Mouse (Mus musculus): Measurements from ENCODE around the gene Il4i1.

Gene Il4i1

DNA sequence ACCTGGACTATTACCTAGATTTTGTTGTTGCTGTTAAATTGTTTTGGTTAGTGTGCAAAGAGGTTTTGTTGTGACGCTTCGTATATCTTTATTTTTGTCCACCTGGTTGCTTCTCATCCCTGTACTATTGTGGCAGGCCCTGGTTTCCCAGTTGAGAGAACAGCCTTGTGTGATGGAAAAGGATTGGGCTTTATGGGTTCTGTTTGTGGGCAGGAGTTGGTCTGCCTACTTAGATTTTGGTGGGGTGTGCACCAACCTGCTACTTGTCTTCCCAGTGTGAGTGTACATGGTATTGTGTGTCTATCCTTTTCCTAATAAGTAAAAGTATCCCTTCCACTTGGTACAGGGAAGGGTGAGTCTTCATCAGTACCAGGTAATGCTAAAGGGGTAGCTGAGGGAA, 3.2 kb downstream of the Il4i1 start:
- peak; percentile 1 for DNase-seq

DNA sequence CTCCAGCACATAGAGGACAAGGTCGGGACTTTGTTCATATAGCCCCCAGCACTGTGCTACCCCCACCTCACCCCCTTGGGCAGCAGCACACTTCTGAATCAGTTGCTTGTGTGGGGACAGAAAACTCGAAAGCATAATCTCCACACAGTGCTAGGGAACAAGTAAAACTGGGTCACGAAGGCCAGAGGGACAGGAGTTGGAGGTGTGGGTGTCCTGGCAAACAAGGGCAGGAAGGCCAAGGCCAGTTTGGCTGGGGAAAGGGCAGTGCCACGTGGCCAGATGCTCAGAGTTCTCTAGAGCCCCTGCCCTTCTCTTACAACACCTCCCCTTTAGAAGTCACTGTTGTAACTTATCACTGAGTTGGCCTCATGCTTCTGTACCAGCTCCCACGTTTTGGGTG, 3.7 kb downstream of the Il4i1 start:
- peak; percentile 32 for DNase-seq

DNA sequence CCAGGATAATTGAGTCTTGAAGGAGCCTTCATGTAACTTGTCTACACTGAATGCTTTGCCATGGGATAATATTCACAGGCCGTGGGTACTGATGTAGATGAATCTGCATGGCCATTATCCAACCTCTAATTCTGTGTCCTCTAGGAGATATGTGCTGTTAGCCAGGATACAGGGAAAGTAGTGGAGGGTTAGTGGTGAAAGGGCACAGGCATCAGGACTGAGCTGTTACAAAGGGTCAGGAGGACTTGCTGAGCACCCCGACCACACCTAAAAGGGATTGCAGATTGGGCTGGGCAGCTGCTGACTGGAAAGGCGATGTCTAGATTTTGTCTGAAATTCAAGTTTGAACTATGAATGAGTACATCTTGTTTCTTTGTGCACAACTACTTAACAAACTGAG, 4.3 kb downstream of the Il4i1 start:
- peak; percentile 2 for DNase-seq

GRCm38 (mm10) chr7:44821666-44822448, 5.7 kb downstream of the Il4i1 start:
- peak; percentile 16 for DNase-seq

GRCm38 (mm10) chr7:44823409-44823808, 7.2 kb downstream of the Il4i1 start:
- no peak for DNase-seq

DNA sequence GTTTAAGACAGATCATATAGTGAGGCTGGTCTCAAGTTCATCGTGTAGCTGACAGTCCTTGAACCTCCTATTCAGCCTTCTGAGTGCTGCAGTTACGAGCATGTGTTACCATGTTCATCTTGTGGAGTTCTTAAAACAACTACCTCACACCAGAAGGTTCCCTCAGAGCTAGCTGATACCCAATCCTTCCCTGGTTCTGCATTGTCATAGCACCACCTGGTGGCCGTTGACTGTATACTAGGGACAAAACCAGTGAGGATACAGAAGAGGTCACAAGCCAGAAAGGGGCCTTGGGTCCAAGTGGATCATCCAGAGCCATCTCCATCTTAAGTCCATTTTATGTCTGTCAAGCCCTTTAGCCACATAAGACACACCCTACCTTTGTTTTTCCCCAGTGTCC, 8.7 kb downstream of the Il4i1 start:
- DNase-seq, result peak; percentile 82

GRCm38 (mm10) chr7:44826771-44827170, 10.6 kb downstream of the Il4i1 start:
- no peak for DNase-seq

GRCm38 (mm10) chr7:44828706-44829105, 12.5 kb downstream of the Il4i1 start:
- DNase-seq, result no peak

DNA sequence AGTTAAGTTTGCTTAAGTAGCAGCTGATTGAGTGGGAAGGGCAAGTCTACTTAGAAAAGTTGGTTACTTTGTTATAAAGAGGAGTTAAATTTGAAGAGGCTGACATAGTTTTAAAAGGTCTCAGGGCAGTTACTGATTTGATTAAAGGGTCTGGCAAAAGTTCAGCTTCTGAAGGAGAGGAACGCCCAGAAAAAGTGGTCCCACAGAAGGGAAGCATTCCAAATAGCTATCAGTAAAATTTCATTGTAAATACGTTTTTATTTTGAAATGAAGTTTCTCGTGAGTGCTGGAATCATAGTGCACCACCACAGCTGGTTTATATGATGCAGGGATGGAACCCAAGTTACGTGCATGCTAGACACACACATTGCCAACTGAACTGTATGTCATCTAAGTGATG, 16.6 kb downstream of the Il4i1 start:
- DNase-seq, result no peak

- DNase-seq, result no peak
Measured at GRCm38 (mm10) chr7:44835373-44836015, 19.3 kb downstream of the Il4i1 start.

DNA sequence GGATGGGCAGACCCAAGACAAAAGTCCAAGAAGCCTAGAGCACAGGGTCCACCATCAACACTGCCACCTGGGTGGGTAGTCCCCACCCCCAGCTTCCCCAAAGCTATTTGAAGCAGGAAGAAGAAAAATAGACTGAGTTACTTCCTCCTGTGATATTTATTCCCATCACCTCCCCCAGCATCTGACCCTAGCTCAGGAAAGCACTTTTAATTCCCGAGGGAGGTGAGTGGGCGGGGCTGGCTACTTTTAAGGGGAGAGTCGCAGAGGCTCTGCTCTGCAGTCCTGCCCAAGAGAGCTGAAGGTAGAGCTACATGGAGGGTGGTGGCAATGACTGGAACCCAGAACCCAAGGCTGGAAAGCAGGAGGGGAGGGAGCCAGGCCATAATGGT, 19.8 kb downstream of the Il4i1 start:
- no peak for DNase-seq

GRCm38 (mm10) chr7:44836423-44837053, 20.4 kb downstream of the Il4i1 start:
- no peak for DNase-seq

DNA sequence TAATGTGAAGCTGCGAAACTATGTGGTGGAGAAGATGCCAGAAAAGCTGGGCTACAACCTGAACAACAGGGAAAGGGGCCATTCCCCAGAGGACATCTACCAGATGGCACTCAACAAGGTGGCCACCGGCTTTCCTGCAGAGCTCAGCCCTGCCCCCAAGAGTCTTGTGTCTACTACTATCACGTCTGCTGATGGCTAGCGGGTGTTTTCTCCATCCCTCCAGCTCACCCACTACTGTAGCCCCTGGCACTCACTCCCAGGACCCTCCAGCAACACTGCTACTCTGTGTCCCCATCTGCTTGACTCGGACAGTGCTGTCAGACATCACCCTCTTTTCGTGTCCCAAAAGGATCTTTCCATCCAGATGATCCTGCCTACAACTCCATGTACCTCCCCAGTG, 21.9 kb downstream of the Il4i1 start:
- DNase-seq, result no peak

DNA sequence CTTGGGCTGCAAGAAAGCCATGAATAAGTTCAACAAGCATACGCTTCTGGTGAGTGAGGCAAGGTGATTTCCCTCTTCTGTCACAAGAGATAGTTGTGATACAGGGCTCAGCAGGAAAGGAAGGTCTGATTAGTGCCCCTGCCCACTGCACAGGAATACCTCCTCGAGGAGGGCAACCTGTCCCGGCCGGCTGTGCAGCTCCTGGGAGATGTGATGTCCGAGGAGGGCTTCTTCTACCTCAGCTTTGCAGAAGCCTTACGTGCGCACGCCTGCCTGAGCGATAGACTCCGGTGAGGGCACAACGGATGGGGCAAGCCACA, 22.9 kb downstream of the Il4i1 start:
- DNase-seq, result no peak

- DNase-seq, result peak; percentile 36
Measured at GRCm38 (mm10) chr7:44839491-44840191, 23.5 kb downstream of the Il4i1 start.

DNA sequence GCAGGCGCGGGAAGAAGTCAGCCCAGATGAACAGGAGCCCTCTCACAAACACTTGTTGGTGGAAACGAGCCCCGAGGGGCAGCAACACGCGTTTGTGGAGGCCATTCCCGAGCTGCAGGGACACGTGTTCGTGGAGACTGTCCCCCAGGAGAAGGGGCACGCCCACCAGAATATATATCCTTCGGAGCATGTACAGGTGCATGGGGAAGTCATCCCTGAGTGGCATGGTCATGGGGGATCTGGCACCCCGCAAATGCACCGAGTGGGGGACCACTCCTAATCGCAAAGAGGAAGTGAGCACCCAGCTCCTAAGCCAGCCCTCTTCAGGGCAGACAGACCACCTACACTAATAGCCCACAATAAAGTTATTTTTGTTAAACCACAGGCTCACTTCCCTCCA, 24.2 kb downstream of the Il4i1 start:
- no peak for DNase-seq

DNA sequence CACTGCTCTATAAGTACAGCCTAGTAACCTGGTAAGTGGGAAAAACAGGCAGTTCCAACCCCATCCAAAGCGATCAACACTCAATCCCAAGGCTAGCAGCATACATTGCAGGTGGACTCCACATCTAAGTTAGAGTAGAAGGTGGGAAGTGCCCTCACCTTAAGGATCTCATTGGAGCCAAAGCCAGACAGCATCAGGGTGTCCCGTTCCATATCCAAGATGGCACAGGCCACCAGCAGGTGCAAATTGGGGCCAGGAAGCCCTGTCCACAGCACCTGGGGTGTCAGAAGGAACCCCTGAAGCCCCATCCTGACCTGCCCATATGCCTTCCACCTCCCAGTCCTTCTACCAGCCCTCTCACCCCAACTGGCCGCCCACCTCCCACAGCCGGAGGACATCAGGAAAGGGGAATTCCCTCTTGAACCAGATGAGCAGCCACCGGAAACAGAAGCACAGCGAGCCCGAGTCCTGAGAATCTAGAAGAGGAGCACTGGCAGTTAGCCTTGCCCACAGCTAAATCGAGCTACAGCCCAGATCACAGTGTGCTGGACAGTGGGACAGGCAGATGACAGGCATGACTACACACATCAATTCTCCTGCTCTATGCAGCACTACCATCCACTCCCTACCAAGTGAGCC, 25.8 kb downstream of the Il4i1 start:
- DNase-seq, result no peak

DNA sequence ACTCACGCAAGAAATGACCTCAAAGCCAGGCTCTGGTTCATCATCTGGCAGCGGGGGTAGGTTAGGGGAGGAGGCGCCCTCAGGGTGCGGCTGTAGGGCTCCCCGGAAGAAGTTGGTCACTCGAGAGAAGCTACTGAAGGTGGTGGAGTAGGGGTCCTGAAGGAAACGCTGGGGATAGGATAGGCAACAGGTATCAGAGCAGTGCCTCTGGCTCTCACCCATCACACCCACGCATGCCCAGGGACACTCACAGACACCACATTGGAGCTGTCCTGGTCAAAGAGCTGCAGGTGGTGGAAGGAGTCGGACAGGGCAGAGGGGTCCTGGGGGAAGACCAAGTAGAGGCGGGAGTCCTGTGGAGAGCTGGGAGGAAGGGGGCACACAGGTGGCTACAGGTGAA, 28.8 kb downstream of the Il4i1 start:
- DNase-seq, result no peak

- no peak for DNase-seq
Measured at GRCm38 (mm10) chr7:44846804-44847203, 30.6 kb downstream of the Il4i1 start.

DNA sequence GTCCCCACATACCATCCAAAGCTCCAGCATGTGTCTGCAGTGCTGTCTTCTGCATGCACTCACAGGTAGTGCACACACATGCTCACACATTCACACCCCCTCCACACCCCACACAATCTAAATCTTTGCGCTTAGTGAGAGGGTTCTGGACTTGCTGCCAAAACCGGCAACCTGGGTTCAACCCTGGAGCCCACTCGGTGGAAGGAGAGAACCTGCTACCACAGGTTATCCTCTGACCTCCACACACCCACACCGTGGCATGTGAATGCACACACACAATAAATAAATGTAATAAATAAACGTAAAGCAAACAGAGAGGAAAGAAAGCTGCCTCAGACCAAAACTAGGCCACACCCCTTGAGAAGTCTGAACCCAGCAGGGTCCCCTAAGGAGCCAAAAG, 31.6 kb downstream of the Il4i1 start:
- DNase-seq, result no peak

DNA sequence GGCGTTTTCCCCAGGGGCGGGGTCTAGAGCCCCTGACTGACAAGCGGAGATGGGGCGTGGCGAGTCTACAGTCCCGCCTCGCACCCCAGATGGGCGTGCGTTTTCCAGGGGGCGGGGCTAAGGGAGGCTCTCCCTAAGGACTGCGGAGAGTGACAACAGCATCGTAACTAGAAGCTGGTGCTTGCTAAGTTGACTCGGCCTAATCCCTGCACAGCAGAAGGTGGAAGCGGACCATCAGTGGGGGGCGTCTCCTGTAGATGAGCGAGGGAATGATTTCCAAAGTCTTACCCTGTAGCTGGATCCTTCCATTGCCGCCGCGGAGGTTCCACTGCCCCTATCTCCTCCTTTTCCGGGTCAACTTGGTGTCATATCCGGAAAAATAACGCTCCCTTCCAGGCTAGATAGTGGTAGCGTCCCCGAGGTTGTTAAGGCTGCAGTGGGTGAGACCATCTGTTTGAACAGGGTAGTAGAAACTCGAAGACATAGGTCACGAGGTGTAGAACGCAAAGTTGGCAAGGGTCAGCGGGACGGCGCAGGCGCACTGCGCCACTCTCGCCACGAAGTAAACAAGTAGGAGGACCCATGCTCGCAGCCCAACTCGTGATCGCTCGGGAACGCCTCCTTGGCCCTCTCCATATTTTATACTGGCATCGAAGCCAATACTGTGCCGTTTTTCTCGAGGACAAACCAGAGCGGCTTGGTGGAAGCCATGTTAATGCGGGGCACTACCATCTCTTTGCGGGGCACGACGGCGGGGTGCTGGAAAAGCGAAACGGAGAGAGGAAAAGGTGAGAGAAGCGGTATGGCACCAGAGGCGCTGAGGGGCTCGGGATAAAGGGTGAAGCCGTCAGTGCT, 32.6 kb downstream of the Il4i1 start, which contains the start of the genes Akt1s1 and Tbc1d17:
Akt1s1 (plus strand) TSS at position 431 of the 855 bp plus-strand sequence.
Tbc1d17 (minus strand) TSS at position 519 of the 855 bp plus-strand sequence.
- peak; percentile 97 for DNase-seq

Measured in liver (tissue).